Mouse (Mus musculus): ENCODE data around the gene Hist1h4h.

The Hist1h4h gene

DNA sequence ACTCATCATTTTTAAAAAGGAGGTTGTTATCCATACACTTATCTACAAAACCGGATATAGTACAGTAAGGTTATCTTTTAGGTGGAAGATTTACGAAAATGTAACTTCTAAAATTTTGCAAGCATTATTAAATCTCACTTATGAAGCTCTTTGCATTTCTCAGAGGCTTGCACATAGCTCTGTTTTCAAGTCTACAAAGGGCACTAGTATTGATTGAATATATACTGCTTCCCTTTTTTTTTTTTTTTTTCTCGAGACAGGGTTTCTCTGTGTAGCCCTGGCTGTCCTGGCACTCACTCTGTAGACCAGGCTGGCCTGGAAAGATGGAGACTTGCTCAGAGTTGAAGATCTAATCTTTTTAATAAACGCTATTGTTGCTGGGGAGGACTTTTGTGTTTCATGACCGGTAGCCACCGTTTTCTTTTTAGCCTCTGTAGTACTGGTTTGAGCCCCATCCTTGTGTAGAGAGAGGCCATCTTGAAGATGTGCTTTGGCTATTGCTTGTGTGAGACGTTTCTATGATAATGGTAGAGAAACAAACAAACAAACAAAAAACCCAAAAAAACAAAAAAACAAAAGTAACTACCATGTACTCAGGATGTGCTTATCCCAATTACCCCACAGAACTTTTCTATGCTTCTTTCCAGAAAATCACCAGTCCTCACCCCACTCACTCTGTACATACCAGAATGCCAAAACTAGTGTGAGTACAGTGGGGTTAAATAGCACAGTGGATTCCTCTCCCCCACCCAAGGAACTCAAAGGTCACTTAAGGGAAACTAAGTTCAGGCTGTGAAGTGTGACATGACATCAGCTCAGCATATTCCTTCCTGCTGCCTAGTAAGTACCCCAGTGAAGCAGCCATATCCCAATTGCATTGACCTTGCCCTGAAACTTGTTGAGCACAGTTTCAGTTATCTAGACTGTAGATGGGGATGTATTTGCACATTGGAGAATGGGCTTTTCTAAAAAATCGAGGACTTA, 21.4 kb downstream of the Hist1h4h start:
- in situ Hi-C loops (cut with MboI; ENCODE audit: low sequenced_read_pairs) = loop anchor here (25.0 kb wide), 1 partner anchor 1765 kb away; the partner anchor contains the start of genes Hist1h1b, Hist1h2an, Hist1h2bp and Hist1h3i

GRCm38 (mm10) chr13:23552962-23553361, 22.1 kb downstream of the Hist1h4h start, which contains the start of gene Hist1h1d:
Gene Hist1h1d (plus strand): TSS chr13:23553262.
- in situ Hi-C loops (cut with MboI; ENCODE audit: low sequenced_read_pairs) = loop anchor here (25.0 kb wide), 1 partner anchor 1766 kb away; the partner anchor contains the start of genes Hist1h1b, Hist1h2an, Hist1h2bp and Hist1h3i

DNA sequence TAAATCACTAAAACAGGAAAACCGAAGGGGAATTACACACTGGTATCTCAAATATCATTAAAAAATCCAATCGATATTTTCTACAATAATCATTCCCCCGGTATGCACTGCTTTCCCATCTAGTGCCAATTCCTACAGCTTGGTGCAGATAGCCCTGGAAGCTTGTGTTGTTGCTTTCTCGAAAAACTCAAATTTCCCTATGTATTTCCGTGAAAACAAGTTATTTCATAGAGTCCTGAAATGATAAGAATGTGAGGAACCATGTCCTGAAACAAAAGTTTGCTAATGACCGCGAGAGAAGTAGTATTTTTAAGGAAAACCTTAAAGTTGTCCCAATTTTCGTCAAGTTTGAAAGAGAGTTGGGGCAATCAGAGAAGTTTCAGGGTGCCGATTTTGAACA, 23.5 kb downstream of the Hist1h4h start:
- in situ Hi-C loops (cut with MboI; ENCODE audit: low sequenced_read_pairs) = loop anchor here (25.0 kb wide), 1 partner anchor 1767 kb away; the partner anchor contains the start of genes Hist1h1b, Hist1h2an, Hist1h2bp and Hist1h3i

DNA sequence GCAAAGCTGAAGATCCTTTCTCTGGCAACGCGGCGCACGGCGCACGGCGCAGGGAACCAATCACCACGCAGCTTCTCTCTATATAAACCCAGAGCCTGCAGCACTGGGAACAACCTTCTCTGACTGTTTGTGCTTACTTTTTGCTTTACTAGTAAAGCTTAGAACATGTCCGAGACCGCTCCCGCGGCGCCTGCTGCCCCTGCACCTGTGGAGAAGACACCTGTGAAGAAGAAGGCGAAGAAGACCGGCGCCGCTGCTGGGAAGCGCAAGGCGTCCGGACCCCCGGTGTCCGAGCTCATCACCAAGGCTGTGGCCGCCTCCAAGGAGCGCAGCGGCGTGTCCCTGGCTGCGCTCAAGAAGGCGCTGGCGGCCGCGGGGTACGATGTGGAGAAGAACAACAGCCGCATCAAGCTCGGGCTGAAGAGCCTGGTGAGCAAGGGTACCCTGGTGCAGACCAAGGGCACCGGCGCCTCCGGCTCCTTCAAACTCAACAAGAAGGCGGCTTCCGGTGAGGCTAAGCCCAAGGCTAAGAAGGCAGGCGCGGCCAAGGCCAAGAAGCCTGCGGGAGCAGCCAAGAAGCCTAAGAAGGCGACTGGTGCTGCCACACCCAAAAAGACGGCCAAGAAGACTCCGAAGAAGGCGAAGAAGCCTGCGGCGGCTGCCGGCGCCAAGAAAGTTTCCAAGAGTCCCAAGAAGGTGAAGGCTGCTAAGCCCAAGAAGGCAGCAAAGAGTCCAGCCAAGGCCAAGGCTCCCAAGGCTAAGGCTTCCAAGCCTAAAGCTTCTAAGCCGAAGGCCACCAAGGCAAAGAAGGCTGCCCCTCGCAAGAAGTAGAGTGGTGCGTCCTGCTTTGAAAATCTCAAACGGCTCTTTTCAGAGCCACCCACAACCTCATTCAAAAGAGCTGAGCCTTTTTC, 24.3 kb downstream of the Hist1h4h start:
- in situ Hi-C loops (cut with MboI; ENCODE audit: low sequenced_read_pairs) = loop anchor here (25.0 kb wide), 1 partner anchor 1768 kb away; the partner anchor contains the start of genes Hist1h1b, Hist1h2an, Hist1h2bp and Hist1h3i

DNA sequence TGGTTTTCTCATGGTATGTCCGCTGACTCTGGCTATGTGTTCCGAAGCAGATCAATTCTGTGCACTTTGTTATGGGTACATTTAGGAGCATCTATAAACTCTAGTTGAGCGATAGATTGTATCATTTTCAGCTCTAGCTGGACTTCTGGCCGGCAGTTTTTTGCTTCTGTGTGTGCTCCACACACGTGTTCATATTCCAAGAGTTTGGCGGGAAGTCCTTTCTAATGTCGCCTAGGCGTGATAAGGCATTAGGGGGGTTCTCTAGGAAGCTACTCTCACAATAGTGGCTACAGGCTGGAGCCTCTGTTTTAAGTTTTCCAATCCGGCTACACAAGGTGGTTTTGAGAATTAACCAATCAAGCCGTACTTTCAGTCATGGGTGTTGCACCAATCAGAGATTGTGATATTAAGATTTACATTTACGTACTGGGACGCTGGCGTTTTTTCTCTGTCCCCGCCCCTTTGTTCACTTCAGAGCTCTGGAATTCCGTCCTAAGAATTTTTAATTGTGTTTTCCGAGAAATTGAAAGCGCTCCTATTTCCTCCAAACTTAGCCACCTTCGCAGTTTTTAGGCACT, 25.1 kb downstream of the Hist1h4h start:
- in situ Hi-C loops (cut with MboI; ENCODE audit: low sequenced_read_pairs) = loop anchor here (25.0 kb wide), 1 partner anchor 1769 kb away; the partner anchor contains the start of genes Hist1h1b, Hist1h2an, Hist1h2bp and Hist1h3i

DNA sequence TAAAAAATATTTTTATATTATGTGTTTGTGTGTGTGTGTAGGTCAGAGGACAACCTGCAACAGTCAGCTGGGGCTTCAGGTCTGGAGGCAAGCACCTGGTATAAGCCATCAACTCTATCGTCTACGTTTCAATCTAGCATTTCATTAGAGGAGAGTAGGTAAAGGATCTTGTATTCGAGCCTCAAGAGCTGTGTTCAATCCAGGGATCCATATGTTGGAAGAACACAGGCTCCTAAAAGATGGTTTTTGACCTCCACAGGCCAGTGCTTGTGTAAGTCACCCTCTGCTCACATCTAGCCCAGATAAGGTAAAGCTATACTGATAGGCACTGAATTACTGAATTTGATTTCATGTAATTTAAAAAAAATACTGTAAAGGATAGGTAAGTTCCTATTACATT, 26.1 kb downstream of the Hist1h4h start:
- in situ Hi-C loops (cut with MboI; ENCODE audit: low sequenced_read_pairs) = loop anchor here (25.0 kb wide), 1 partner anchor 1770 kb away; the partner anchor contains the start of genes Hist1h1b, Hist1h2an, Hist1h2bp and Hist1h3i

DNA sequence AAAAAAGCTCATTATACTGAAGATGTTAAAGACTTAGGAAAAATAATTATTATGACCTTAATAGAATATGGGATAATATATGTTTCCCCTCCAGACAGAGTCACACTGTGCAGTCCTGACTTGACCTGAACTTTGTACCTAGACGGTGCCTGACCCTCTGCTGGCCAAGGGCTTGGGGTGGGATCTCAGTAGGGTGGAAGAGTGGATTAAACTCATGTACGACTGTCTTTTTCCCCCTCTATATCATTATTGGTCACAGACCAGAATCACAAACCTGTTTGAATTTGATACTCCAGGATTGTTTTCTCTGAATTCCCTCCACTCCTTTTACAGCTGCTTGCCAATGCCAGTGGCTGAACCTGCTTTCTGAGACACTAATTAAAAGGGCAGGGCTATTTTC, 29.8 kb downstream of the Hist1h4h start:
- in situ Hi-C loops (cut with MboI; ENCODE audit: low sequenced_read_pairs) = loop anchor here (25.0 kb wide), 1 partner anchor 1773 kb away; the partner anchor contains the start of genes Hist1h1b, Hist1h2an, Hist1h2bp and Hist1h3i

- in situ Hi-C loops (cut with MboI; ENCODE audit: low sequenced_read_pairs) = loop anchor here (25.0 kb wide), 1 partner anchor 1774 kb away; the partner anchor contains the start of genes Hist1h1b, Hist1h2an, Hist1h2bp and Hist1h3i
These were observed 30.7 kb downstream of the Hist1h4h start for GRCm38 (mm10) chr13:23561531-23561882.

DNA sequence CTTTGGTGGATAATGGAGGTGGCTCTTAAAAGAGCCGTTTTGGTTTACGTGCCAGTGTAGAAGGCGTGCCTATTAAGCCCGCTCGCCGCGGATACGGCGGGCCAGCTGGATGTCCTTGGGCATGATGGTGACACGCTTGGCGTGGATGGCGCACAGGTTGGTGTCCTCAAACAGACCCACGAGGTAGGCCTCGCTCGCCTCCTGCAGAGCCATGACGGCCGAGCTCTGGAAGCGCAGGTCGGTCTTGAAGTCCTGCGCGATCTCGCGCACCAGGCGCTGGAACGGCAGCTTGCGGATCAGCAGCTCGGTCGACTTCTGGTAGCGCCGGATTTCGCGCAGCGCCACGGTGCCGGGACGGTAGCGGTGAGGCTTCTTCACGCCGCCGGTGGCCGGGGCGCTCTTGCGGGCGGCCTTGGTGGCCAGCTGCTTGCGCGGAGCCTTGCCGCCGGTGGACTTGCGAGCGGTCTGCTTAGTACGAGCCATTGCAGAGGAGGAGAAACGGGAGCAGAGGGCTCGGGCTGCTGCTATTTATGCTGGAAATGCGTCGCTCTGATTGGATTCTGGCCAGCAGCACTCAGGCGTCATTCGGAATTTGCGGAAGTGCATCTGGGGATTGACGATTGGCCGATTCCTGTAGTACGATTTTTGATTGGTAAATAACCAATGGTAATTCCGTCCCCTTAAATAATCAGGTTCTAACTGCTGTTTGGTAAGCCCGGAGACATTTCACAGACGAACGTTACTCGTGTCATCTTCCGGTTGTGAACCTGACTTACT, 31.2 kb downstream of the Hist1h4h start, which contains the start of gene Hist1h3e:
Gene Hist1h3e, minus strand, starts transcription at position 487 of the 777 bp plus-strand sequence.
- in situ Hi-C loops (cut with MboI; ENCODE audit: low sequenced_read_pairs) = loop anchor here (25.0 kb wide), 1 partner anchor 1775 kb away; the partner anchor contains the start of genes Hist1h1b, Hist1h2an, Hist1h2bp and Hist1h3i

GRCm38 (mm10) chr13:23562699-23563462, 32.0 kb downstream of the Hist1h4h start:
- in situ Hi-C loops (cut with MboI; ENCODE audit: low sequenced_read_pairs) = loop anchor here (25.0 kb wide), 1 partner anchor 1776 kb away; the partner anchor contains the start of genes Hist1h1b, Hist1h2an, Hist1h2bp and Hist1h3i

GRCm38 (mm10) chr13:23564482-23564881, 33.6 kb downstream of the Hist1h4h start:
- in situ Hi-C loops (cut with MboI; ENCODE audit: low sequenced_read_pairs) = loop anchor here (25.0 kb wide), 1 partner anchor 1777 kb away; the partner anchor contains the start of genes Hist1h1b, Hist1h2an, Hist1h2bp and Hist1h3i

- in situ Hi-C loops (cut with MboI; ENCODE audit: low sequenced_read_pairs) = loop anchor here (25.0 kb wide), 1 partner anchor 1783 kb away; the partner anchor contains the start of genes Hist1h1b, Hist1h2an, Hist1h2bp and Hist1h3i
These were observed 39.6 kb downstream of the Hist1h4h start for GRCm38 (mm10) chr13:23570261-23571021.

- in situ Hi-C loops (cut with MboI; ENCODE audit: low sequenced_read_pairs) = loop anchor here (25.0 kb wide), 1 partner anchor 1784 kb away; the partner anchor contains the start of genes Hist1h1b, Hist1h2an, Hist1h2bp and Hist1h3i
These were observed 40.2 kb downstream of the Hist1h4h start, which contains the start of the genes Hist1h2ae and Hist1h2bg for GRCm38 (mm10) chr13:23571022-23571503. Gene Hist1h2ae (minus strand): TSS chr13:23571220. Gene Hist1h2bg (plus strand): TSS chr13:23571396.

GRCm38 (mm10) chr13:23571504-23572217, 40.8 kb downstream of the Hist1h4h start:
- in situ Hi-C loops (cut with MboI; ENCODE audit: low sequenced_read_pairs) = loop anchor here (25.0 kb wide), 1 partner anchor 1784 kb away; the partner anchor contains the start of genes Hist1h1b, Hist1h2an, Hist1h2bp and Hist1h3i

GRCm38 (mm10) chr13:23572218-23573033, 41.6 kb downstream of the Hist1h4h start:
- in situ Hi-C loops (cut with MboI; ENCODE audit: low sequenced_read_pairs) = loop anchor here (25.0 kb wide), 1 partner anchor 1785 kb away; the partner anchor contains the start of genes Hist1h1b, Hist1h2an, Hist1h2bp and Hist1h3i
